Mouse (Mus musculus): ENCODE measurements around the gene Klhl3.

DNA sequence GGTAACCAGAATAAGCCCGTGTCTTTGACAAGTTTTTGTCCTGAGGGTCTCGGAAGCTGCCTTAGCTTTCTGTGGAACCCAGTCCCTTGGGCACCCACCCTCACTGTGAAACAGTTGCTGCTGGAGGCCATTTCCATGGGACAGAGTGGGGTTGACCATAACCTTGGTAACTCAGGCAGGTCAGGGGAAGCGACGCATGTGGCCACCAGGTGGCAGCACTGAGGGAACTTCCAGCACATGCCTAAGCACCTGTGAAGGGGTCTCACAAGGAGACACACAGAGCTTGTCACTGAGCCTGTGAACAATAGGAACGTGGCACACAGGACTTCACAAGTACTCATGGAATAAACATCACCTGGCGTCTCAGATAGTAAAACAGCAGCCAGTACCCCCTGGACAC, 81.6 kb downstream of the Klhl3 start:
- TF ChIP-seq CTCF (IDR thresholded peaks at IDR 0.05; ENCODE audit: extremely low read depth, insufficient read depth, low read length) = peak; percentile 76
- TF ChIP-seq POLR2A (IDR thresholded peaks at IDR 0.05; ENCODE audit: extremely low read depth, insufficient read depth, low read length) = no peak
